Mouse (Mus musculus) forebrain, embryonic 13.5 days (tissue): ENCODE measurements around the gene Kpna1. TPM values are rescaled to one million over a fixed set of nuclear protein-coding genes. Genes with fewer than 3 reads are reported as not detected.

ENCODE experiments used
- ATAC-seq: fragments of 200-750 bp; cut with Nextera tagmentation; 2 replicates; pipeline ENCODE4 v1.8.0; 2017
- H3K27ac ChIP-seq: fragments of 300-500 bp; sonication (generic); 2 replicates; pipeline ENCODE4 v1.5.1; 2015; ENCODE audit warnings: inconsistent platforms, mild to moderate bottlenecking, moderate library complexity
- H3K27me3 ChIP-seq: fragments of 300-500 bp; sonication (generic); 2 replicates; pipeline ENCODE4 v1.6.1; 2015; ENCODE audit warnings: mild to moderate bottlenecking, inconsistent platforms
- H3K36me3 ChIP-seq: fragments of 300-500 bp; sonication (generic); 2 replicates; pipeline ENCODE4 v1.6.1; 2015; ENCODE audit warnings: mild to moderate bottlenecking, inconsistent platforms; ENCODE audit not compliant: poor library complexity, severe bottlenecking
- H3K4me1 ChIP-seq: fragments of 300-500 bp; sonication (generic); 2 replicates; pipeline ENCODE4 v1.6.1; 2015; ENCODE audit warnings: inconsistent platforms
- H3K4me2 ChIP-seq: fragments of 300-500 bp; sonication (generic); 2 replicates; pipeline ENCODE4 v1.6.1; 2015; ENCODE audit warnings: inconsistent platforms, mild to moderate bottlenecking, moderate library complexity
- H3K4me3 ChIP-seq: fragments of 300-500 bp; sonication (generic); 2 replicates; pipeline ENCODE4 v1.5.1; 2015; ENCODE audit warnings: mild to moderate bottlenecking, inconsistent platforms
- H3K9ac ChIP-seq: fragments of 300-500 bp; sonication (generic); 2 replicates; pipeline ENCODE4 v1.6.1; 2015; ENCODE audit warnings: mild to moderate bottlenecking, inconsistent platforms
- H3K9me3 ChIP-seq: fragments of 300-500 bp; sonication (generic); replicated peaks from 2 replicates; pipeline ENCODE4 v1.6.1; 2016; ENCODE audit warnings: inconsistent platforms
- WGBS: fragments of 180-500 bp; shearing (Covaris S2); methylation state at CpG from one replicate; pipeline ENCODE4 v1.1.7; 2015; 5-methylcytosine and 5-hydroxymethylcytosine counted together
- polyA plus RNA-seq: library from polyadenylated mRNA; unstranded; fragments of >200 nt; fragmentation: Nextera tagmentation; extraction: Ambion mirVana; gene quantifications from 2 replicates; pipeline ENCODE4 v1.2.1, GENCODE M21; 2015

The Kpna1 gene
- polyA plus RNA-seq, 1 experiment from 2014 or later: 70.0 TPM

GRCm38 (mm10) chr16:36074772-36075171, 96.2 kb downstream of the Kpna1 start:
- Histone ChIP-seq H3K4me3 (no peak overlapping the region), H3K27ac (no peak overlapping the region), H3K9ac (no peak overlapping the region), H3K36me3 (no peaks in the 10 kb centered on the region), H3K4me2 (no peak overlapping the region), H3K27me3 (no peaks in the 10 kb centered on the region), H3K9me3 (no peaks in the 10 kb centered on the region), H3K4me1 (peaks cover 11% of the 10 kb centered on the region)
- no peak for ATAC-seq
- 89% methylated on average over 3 of the region's 3 CpGs for WGBS

DNA sequence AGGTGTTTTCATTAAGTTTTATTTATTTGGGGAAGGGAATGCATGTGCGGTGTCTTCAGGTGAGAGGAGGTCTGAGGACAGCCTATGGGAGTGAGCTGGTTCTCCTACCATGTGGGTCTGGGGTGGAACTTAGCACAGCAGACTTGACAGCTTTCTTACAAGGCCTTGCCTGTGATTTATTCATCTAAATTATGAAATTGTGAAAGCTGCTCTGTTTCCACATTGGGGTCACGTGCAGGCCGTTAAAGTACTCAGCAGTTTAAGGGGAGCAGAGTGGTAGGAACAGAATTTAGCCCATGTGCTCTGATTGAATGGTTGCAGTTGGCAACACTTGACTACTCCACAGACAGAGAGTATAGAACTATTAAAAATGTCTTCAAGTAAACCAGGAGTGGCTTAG, 101.4 kb downstream of the Kpna1 start:
- H3K27ac ChIP-seq: no peak overlapping the region
- H3K4me3 ChIP-seq: no peak overlapping the region
- WGBS: 97% methylated on average over 3 of the region's 3 CpGs
- H3K27me3 ChIP-seq: no peaks in the 10 kb centered on the region
- peaks cover 12% of the 10 kb centered on the region for H3K36me3 ChIP-seq
- no peaks in the 10 kb centered on the region for H3K9me3 ChIP-seq
- no peak overlapping the region for H3K9ac ChIP-seq
- no peak for ATAC-seq
- H3K4me2 ChIP-seq: no peak overlapping the region
- no peaks in the 10 kb centered on the region for H3K4me1 ChIP-seq

Other genes with a start within 250 kb of the Kpna1 start
- gene Dirc2, start 209.4 kb upstream of the Kpna1 start, polyA plus RNA-seq: 22.6 and 23.8 TPM in 2 replicates
- gene Hspbap1, start 208.4 kb upstream of the Kpna1 start, polyA plus RNA-seq: 20.2 and 21.0 TPM in 2 replicates
- gene Parp14, start 107.2 kb upstream of the Kpna1 start, polyA plus RNA-seq: 0.14 and 0.35 TPM in 2 replicates
- gene Parp9, start 40.3 kb upstream of the Kpna1 start, polyA plus RNA-seq: 2.3 and 2.8 TPM in 2 replicates
- gene Dtx3l, start 39.6 kb upstream of the Kpna1 start, polyA plus RNA-seq: 2.8 and 3.1 TPM in 2 replicates
- 13.1 and 13.3 TPM in 2 replicates for gene Wdr5b, start 62.4 kb downstream of the Kpna1 start, polyA plus RNA-seq
- 237 and 242 TPM in 2 replicates for gene Fam162a, start 92.8 kb downstream of the Kpna1 start, polyA plus RNA-seq
- 53.9 and 59.7 TPM in 2 replicates for gene Ccdc58, start 92.9 kb downstream of the Kpna1 start, polyA plus RNA-seq
- gene Csta1, start 152.5 kb downstream of the Kpna1 start, polyA plus RNA-seq: not detected in 2 replicates
- gene Stfa2l1, start 178.1 kb downstream of the Kpna1 start, polyA plus RNA-seq: not detected in 2 replicates
- gene Gm5483, start 205.5 kb downstream of the Kpna1 start, polyA plus RNA-seq: 0.32 and 0.53 TPM in 2 replicates
- gene Gm5416, start 231.7 kb downstream of the Kpna1 start, polyA plus RNA-seq: not detected in 2 replicates
- gene 2010005H15Rik, start 242.7 kb downstream of the Kpna1 start, polyA plus RNA-seq: not detected in 2 replicates